Mouse (Mus musculus): ENCODE measurements around the gene Tbc1d17. TPM values are rescaled to one million over a fixed set of nuclear protein-coding genes. Genes with fewer than 3 reads are reported as not detected.
A peak's percentile ranks its signal among the peaks of the same experiment; 100 is the strongest.
"Not testable (repeated sequence)": the region's sequence is repeated elsewhere in the genome, so short reads cannot be mapped to it uniquely, and the experiment has no call there.

Tbc1d17 gene
- 10 to 100 TPM; 44.3 to 47.0 TPM for total RNA-seq (2021)

DNA sequence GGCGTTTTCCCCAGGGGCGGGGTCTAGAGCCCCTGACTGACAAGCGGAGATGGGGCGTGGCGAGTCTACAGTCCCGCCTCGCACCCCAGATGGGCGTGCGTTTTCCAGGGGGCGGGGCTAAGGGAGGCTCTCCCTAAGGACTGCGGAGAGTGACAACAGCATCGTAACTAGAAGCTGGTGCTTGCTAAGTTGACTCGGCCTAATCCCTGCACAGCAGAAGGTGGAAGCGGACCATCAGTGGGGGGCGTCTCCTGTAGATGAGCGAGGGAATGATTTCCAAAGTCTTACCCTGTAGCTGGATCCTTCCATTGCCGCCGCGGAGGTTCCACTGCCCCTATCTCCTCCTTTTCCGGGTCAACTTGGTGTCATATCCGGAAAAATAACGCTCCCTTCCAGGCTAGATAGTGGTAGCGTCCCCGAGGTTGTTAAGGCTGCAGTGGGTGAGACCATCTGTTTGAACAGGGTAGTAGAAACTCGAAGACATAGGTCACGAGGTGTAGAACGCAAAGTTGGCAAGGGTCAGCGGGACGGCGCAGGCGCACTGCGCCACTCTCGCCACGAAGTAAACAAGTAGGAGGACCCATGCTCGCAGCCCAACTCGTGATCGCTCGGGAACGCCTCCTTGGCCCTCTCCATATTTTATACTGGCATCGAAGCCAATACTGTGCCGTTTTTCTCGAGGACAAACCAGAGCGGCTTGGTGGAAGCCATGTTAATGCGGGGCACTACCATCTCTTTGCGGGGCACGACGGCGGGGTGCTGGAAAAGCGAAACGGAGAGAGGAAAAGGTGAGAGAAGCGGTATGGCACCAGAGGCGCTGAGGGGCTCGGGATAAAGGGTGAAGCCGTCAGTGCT is at the start of gene Tbc1d17, which contains the start of gene Akt1s1:
Tbc1d17 (minus strand) TSS at position 519 of the 855 bp plus-strand sequence.
Akt1s1 (plus strand) TSS at position 431 of the 855 bp plus-strand sequence.
- intact Hi-C loops (cut with DNase I), result no loop called here
- peak; percentile 99 for DNase-seq (ENCODE audit: low spot score)

DNA sequence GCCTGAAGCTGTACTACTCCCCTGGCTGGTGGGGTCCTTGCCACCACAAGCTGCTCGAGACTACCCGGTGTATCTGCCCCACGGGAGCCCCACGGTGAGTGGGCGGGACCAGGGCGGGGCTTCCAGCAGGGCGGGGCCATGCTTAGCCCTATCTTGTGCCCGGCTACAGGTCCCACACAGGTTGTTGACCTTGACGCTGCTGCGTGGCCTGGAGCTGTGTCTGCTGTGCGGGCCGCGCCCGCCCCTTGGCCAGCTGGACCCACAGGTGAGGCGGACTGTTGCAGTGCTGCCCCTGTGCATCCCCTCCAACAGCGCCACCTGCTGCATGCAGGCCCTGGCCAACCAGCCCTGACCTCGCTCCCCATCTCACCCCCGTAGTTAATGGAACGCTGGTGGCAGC is 49.7 kb upstream of the Tbc1d17 start:
- intact Hi-C loops (cut with DNase I), result loop anchor here (5.0 kb wide), 1 partner anchor 36 kb away; no protein-coding TSS in a partner anchor
- no peak for DNase-seq (ENCODE audit: low spot score)

DNA sequence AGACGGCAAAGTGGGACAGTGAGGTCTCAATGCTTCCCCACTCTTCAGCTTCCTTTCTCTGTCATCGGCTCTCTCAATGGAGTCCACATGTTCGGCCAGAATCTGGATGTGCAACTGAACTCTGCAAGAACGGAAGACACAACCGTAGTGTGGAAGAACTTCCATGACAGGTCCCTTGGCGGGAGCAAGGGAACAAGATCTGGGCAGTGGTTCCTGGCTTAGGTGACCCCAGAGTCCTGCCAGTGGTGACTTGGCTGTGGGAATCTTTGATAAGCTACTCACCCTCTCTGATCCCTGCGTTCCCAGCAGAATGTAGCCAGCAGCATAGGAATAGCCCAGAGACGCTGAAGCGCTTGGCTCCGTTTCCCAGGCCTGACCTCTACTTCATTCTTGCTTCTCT is 47.6 kb upstream of the Tbc1d17 start:
- no peak for DNase-seq (ENCODE audit: low spot score)
- intact Hi-C loops (cut with DNase I), result loop anchor here (2.0 to 5.0 kb wide), 2 partner anchors 34 to 62 kb away; no protein-coding TSS in a partner anchor

- DNase-seq (ENCODE audit: low spot score), result peak; percentile 88
- intact Hi-C loops (cut with DNase I), result loop anchor here (2.0 to 5.0 kb wide), 2 partner anchors 34 to 63 kb away; no protein-coding TSS in a partner anchor
Observed at GRCm38 (mm10) chr7:44895593-44896434, 46.9 kb upstream of the Tbc1d17 start, which contains the start of gene Fuz. Gene Fuz (plus strand): TSS chr7:44896079.

DNA sequence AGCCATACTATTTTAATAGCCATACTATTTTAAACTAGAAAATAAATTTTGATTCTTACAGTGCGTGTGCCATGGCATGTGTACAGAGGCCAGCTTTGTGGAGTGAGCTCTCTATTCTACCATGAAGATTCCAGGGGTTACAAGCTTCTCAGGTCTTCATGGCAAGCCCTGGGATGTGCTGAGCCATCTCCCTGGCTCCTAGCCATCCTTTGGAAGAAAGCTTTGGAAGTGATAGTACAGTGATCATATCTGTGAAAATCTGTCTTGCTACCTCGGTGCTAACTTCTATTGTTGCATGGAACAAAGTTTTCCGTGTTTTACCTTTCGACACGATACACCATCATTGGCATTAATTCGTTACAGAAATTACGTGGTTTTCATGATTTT is 46.3 kb upstream of the Tbc1d17 start:
- intact Hi-C loops (cut with DNase I), result loop anchor here (5.0 kb wide), 1 partner anchor 33 kb away; no protein-coding TSS in a partner anchor
- DNase-seq (ENCODE audit: low spot score), result no peak

GRCm38 (mm10) chr7:44894175-44894574 is 45.3 kb upstream of the Tbc1d17 start:
- no peak for DNase-seq (ENCODE audit: low spot score)
- intact Hi-C loops (cut with DNase I), result no loop called here

GRCm38 (mm10) chr7:44893197-44893596 is 44.3 kb upstream of the Tbc1d17 start:
- no peak for DNase-seq (ENCODE audit: low spot score)
- intact Hi-C loops (cut with DNase I), result no loop called here

- intact Hi-C loops (cut with DNase I), result no loop called here
Observed at GRCm38 (mm10) chr7:44892276-44892921, 43.5 kb upstream of the Tbc1d17 start, which contains the start of gene Med25. Gene Med25 (minus strand): TSS chr7:44892712.

GRCm38 (mm10) chr7:44891611-44892010 is 42.7 kb upstream of the Tbc1d17 start:
- DNase-seq (ENCODE audit: low spot score), result no peak
- intact Hi-C loops (cut with DNase I), result loop anchor here (2.0 kb wide), 1 partner anchor 19 kb away; no protein-coding TSS in a partner anchor

More at GRCm38 (mm10) chr7:44892276-44892921, 43.5 kb upstream of the Tbc1d17 start, which contains the start of gene Med25:
- peak; percentile 90 for DNase-seq (ENCODE audit: low spot score)

- DNase-seq (ENCODE audit: low spot score), result no peak
- intact Hi-C loops (cut with DNase I), result loop anchor here (2.0 kb wide), 1 partner anchor 18 kb away; no protein-coding TSS in a partner anchor
Observed at GRCm38 (mm10) chr7:44890737-44891136, 41.9 kb upstream of the Tbc1d17 start.

DNA sequence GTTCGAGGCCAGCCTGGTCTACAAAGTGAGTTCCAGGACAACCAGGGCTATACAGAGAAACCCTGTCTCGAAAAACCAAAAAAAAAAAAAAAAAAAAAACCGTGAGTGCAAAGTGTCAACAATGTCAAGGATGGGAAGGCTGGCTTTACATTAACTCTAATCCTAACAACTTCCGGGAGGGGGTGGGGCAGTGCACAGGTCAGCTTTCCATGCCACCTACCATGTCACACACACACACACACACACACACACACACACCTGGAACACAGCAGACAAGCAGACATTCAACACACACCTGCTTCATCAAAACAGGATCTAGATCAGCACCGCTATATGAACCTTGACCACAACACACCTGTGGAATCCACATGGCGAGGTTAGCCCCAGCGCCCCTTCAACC is 41.3 kb upstream of the Tbc1d17 start:
- no peak for DNase-seq (ENCODE audit: low spot score)
- intact Hi-C loops (cut with DNase I), result loop anchor here (2.0 kb wide), 1 partner anchor 17 kb away; no protein-coding TSS in a partner anchor

- intact Hi-C loops (cut with DNase I), result no loop called here
- DNase-seq (ENCODE audit: low spot score), result no peak
Observed at GRCm38 (mm10) chr7:44888256-44889105, 39.6 kb upstream of the Tbc1d17 start.

- intact Hi-C loops (cut with DNase I), result no loop called here
- DNase-seq (ENCODE audit: low spot score), result no peak
Observed at GRCm38 (mm10) chr7:44886964-44887363, 38.1 kb upstream of the Tbc1d17 start.

- intact Hi-C loops (cut with DNase I), result no loop called here
- no peak for DNase-seq (ENCODE audit: low spot score)
Observed at GRCm38 (mm10) chr7:44884637-44885036, 35.8 kb upstream of the Tbc1d17 start.

- intact Hi-C loops (cut with DNase I), result no loop called here
- DNase-seq (ENCODE audit: low spot score), result no peak
Observed at GRCm38 (mm10) chr7:44883036-44883435, 34.2 kb upstream of the Tbc1d17 start.

DNA sequence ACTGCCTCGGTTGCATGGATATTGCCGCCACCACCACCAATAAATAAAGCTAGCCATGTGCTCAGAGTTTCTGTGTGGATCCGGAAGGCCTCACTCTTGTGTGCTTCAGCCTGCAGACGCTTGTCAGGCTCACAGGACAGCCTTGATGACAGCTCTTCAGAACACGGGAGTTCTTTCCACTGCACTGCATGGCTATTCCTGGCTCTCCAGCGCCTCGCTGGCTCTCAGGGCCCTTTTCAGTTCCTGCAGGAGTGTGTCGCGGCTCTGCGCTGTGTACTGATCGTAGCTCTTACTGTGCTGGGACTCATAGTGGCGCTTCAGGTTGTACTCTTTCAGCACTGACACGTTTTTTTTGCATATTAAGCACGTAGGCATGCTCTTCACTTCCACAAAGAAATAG is 29.0 kb upstream of the Tbc1d17 start:
- intact Hi-C loops (cut with DNase I), result no loop called here
- no peak for DNase-seq (ENCODE audit: low spot score)

DNA sequence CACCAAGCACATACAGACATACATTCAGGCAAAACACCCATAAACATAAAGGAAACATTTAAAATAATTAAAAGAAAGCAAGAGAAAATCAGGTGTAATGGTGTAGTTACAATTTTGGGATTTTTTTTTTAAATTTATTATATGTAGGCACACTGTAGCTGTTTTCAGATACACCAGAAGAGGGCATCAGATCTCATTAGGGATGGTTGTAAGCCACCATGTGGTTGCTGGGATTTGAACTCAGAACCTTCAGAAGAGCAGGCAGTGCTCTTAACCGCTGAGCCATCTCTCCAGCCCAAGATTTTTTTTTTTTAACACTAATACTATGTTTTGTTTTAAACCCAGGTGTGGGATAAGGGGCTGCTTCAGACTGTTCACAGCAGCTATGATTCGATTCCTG is 22.9 kb upstream of the Tbc1d17 start:
- intact Hi-C loops (cut with DNase I), result loop anchor here (2.0 kb wide), 1 partner anchor 19 kb away; no protein-coding TSS in a partner anchor
- not testable (repeated sequence) for DNase-seq (ENCODE audit: low spot score)

DNA sequence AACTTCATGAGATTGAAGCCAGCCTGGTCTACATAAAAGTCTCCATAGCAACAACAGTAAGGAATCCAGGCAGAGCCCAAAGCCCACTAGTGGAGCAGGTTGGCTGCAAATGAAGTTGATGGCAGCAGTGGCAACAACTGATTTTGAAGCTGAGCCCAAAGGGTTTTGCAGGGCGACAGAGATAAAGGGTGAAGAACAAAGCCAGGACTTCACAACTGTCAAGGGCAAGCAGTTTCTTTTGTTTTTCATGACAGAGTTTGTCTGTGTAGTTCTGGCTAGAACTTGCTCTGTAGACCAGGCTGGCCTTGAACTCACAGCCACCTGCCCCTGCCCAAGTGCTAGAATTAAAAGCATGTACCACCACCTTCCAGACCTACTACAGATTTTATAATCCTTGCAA is 22.3 kb upstream of the Tbc1d17 start:
- intact Hi-C loops (cut with DNase I), result no loop called here
- no peak for DNase-seq (ENCODE audit: low spot score)

DNA sequence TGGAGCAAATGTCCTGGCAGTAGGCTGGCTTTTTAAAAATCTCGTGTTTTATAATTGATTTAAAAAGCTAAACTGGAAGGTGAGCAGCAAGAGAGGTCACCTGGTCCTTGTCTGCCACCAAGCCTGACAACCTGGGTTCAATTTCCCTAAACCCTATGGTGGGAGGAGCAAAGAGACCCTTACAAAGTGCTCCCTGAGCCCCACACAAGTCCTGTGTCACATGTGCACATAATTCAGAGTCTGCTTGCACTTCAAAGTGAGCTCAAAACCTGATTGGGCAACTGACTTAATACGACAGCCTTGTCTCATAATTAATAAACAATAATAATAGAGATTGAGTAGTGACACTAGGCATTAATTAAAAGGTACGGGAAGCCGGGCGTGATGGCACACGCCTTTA is 21.7 kb upstream of the Tbc1d17 start:
- no peak for DNase-seq (ENCODE audit: low spot score)
- intact Hi-C loops (cut with DNase I), result no loop called here
